Mouse (Mus musculus) liver, embryonic 14.5 days (tissue): ENCODE measurements around the gene Slco1a5. TPM values are rescaled to one million over a fixed set of nuclear protein-coding genes. Genes with fewer than 3 reads are reported as not detected.

Experiments
- ATAC-seq: fragments of 200-750 bp; cut with Nextera tagmentation; 2 replicates; pipeline ENCODE4 v1.8.0; 2017; ENCODE audit warnings: moderate number of reproducible peaks, mild to moderate bottlenecking, moderate library complexity; ENCODE audit not compliant: insufficient read depth
- DNase-seq, 3 experiments: peaks; one replicate each; pipeline ENCODE4 v3.0.0-alpha.2; 2012 to 2013; ENCODE audit warnings: low read depth in 3 of 3, low spot score in 3 of 3
- H3K27ac ChIP-seq: fragments of 300-500 bp; sonication (generic); 2 replicates; pipeline ENCODE4 v1.5.1; 2014; ENCODE audit warnings: moderate library complexity, mild to moderate bottlenecking, control low read depth, inconsistent platforms
- H3K27me3 ChIP-seq: fragments of 300-500 bp; sonication (generic); 2 replicates; pipeline ENCODE4 v1.6.1; 2014; ENCODE audit warnings: mild to moderate bottlenecking, low read length, moderate library complexity; ENCODE audit not compliant: control insufficient read depth, insufficient read depth
- H3K36me3 ChIP-seq: fragments of 300-500 bp; sonication (generic); replicated peaks from 2 replicates; pipeline ENCODE4 v1.6.1; 2014; ENCODE audit warnings: low read depth; ENCODE audit not compliant: control insufficient read depth, insufficient read depth
- H3K4me1 ChIP-seq, 2 experiments: fragments of 200-500 bp in 1 of 2; fragments of 300-500 bp in 1 of 2; sonication (generic) in 1 of 2; replicated peaks; 2 replicates each; pipeline ENCODE4 v1.6.1; 2012 to 2014; ENCODE audit warnings: antibody characterized with exemption in 1 of 2, inconsistent platforms in 1 of 2, low read length in 1 of 2; ENCODE audit not compliant: control insufficient read depth in 2 of 2, insufficient read depth in 2 of 2
- H3K4me2 ChIP-seq: fragments of 300-500 bp; sonication (generic); 2 replicates; pipeline ENCODE4 v1.6.1; 2014; ENCODE audit warnings: low read depth, mild to moderate bottlenecking, control low read depth, moderate library complexity
- H3K4me3 ChIP-seq, 2 experiments: fragments of 200-500 bp in 1 of 2; fragments of 300-500 bp in 1 of 2; sonication (generic) in 1 of 2; 2 replicates each; pipeline ENCODE4 v1.5.1; 2012 to 2014; ENCODE audit warnings: low read depth in 2 of 2, low read length in 2 of 2, mild to moderate bottlenecking in 2 of 2, control low read depth in 1 of 2, inconsistent platforms in 1 of 2, moderate library complexity in 1 of 2; ENCODE audit not compliant: insufficient read depth in 1 of 2
- H3K9ac ChIP-seq: fragments of 300-500 bp; sonication (generic); replicated peaks from 2 replicates; pipeline ENCODE4 v1.6.1; 2014; ENCODE audit warnings: mild to moderate bottlenecking, control low read depth, moderate library complexity
- H3K9me3 ChIP-seq: fragments of 300-500 bp; sonication (generic); 2 replicates; pipeline ENCODE4 v1.6.1; 2016; ENCODE audit warnings: low read length, mixed read lengths; ENCODE audit not compliant: control insufficient read depth
- CTCF ChIP-seq: IDR thresholded peaks from 2 replicates; pipeline ENCODE4 v1.5.1; 2016; ENCODE audit warnings: antibody characterized with exemption, low read depth, control low read depth
- EP300 ChIP-seq: IDR thresholded peaks from 2 replicates; pipeline ENCODE4 v1.6.1; 2016; ENCODE audit warnings: antibody characterized with exemption, low read depth
- WGBS: fragments of 180-500 bp; shearing (Covaris S2); extraction: QIAGEN DNeasy Blood & Tissue Kit; methylation state at CpG from one replicate; pipeline ENCODE4 v1.1.7; 2014; ENCODE audit not compliant: insufficient replicate concordance; 5-methylcytosine and 5-hydroxymethylcytosine counted together
- polyA plus RNA-seq, 2 experiments: library from polyadenylated mRNA; depleted of rRNA in 1 of 2; stranded (reverse) in 1 of 2; unstranded in 1 of 2; fragments of >200 nt; fragmentation: Nextera tagmentation in 1 of 2; extraction: Ambion mirVana in 1 of 2; gene quantifications; 2 replicates each; pipeline versions ENCODE4 v1.2.1 to v1.2.3; 2012 to 2014

The Slco1a5 gene
- polyA plus RNA-seq, 2 experiments, result not detected

DNA sequence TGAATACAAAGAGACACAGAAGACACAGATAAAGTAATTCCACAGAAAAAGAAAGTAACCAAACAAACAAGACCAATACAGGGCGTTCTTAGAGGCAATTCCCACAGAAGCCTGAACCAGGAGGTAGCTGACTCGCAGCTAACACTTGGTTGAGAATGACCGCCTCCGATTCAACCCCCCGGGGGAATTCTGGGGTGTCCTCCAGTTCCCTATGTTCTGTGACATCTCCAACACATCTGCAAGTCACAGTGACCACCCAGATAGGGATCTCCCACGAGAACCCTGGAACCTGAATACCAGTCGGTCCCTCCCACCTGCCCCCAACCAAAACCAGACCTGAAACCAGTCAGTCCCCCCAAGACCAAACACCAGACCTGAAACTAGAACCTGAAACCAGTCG, 128.5 kb downstream of the Slco1a5 start:
- Histone ChIP-seq H3K9me3 (no peaks in the 10 kb centered on the region), H3K9ac (no peak overlapping the region), H3K27ac (no peak overlapping the region), H3K4me2 (no peak overlapping the region), H3K36me3 (no peaks in the 10 kb centered on the region), H3K4me3 (no peak overlapping the region), H3K4me1 (no peaks in the 10 kb centered on the region), H3K27me3 (no peaks in the 10 kb centered on the region)
- DNase-seq, result no peak
- ATAC-seq, result no peak
- no peak for TF ChIP-seq CTCF
- TF ChIP-seq EP300, result no peak
- 56% methylated on average over 8 of the region's 8 CpGs for WGBS

DNA sequence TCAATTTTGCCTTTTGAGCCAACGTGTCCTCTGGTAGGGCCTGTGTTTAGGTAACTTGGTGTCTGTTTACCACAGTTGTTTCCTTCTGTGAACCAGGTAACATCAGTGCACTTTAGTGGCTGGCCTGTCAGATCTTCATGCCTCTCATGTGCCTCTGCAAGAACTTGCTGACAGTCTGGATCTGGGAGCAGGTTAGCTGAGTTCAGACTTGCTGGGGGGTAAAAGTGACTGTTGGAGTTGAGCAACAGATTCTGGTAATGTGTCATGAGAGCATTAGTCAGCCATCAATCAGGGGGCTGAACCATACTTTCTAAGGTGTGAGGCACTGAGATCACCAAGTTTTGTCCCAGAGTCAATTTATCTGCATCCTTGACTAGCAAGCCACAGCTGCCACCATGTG, 130.8 kb downstream of the Slco1a5 start:
- Histone ChIP-seq H3K4me3 (no peak overlapping the region), H3K9me3 (no peaks in the 10 kb centered on the region), H3K36me3 (no peaks in the 10 kb centered on the region), H3K9ac (no peak overlapping the region), H3K27me3 (no peaks in the 10 kb centered on the region), H3K4me2 (no peak overlapping the region), H3K27ac (no peak overlapping the region), H3K4me1 (no peaks in the 10 kb centered on the region)
- TF ChIP-seq CTCF, result no peak
- TF ChIP-seq EP300, result no peak
- ATAC-seq (no peak), DNase-seq (no peak)
- 28% methylated on average over 1 of the region's 1 CpGs for WGBS

DNA sequence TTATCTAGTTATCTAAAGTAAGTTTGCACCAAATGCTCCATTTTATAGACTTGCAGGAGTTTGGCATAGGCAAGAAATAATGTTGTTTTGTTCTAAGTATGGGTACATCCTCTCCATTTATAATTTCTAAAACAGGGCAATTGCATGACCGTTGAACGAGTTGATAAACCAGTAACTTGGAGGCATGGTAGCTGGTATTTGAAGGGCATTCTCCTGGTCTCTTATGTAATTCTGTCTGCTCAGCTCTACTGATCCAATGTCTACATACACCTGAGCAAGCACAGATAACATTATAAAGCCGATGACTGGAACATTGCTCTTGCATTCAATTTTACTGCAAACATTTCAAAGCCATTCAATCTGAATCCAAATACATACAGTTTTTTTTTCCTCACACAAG, 135.4 kb downstream of the Slco1a5 start:
- TF ChIP-seq EP300 (no peak), CTCF (no peak)
- no peaks in the 10 kb centered on the region for H3K36me3 ChIP-seq
- H3K4me2 ChIP-seq, result no peak overlapping the region
- no peak overlapping the region for H3K4me3 ChIP-seq
- H3K9ac ChIP-seq, result no peak overlapping the region
- 77% methylated on average over 3 of the region's 3 CpGs for WGBS
- no peak overlapping the region for H3K27ac ChIP-seq
- no peaks in the 10 kb centered on the region for H3K4me1 ChIP-seq
- H3K9me3 ChIP-seq, result no peaks in the 10 kb centered on the region
- ATAC-seq (no peak), DNase-seq (no peak)
- H3K27me3 ChIP-seq, result no peaks in the 10 kb centered on the region

DNA sequence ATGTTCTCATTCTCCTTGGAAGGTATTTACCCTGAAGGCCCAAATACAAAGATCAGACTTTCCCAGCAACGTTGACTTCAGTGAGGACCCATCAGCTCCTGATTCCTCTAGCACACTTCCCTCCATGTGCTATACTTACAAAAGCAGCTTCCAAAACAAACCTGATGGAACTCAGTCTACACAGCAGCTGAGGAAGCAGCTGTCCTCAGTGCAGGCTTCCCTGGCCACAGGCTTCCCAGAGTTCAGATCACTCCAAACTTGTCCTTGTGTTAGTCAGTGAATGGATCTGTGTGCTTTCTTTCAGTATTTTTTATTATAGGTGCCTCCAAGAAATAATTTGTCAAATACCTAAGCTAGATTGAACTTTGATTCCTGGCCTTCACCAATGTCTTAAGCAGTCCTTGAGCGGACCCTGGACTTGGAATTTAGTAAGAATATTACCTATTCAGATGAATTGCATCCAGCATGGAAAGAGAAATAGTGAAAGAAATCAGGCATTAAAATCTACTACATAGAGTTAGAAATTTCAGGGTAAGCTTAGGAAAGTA, 136.8 kb downstream of the Slco1a5 start:
- no peaks in the 10 kb centered on the region for H3K27me3 ChIP-seq
- H3K4me3 ChIP-seq, result no peak overlapping the region
- no peak overlapping the region for H3K4me2 ChIP-seq
- ATAC-seq (no peak), DNase-seq (no peak)
- 42% methylated on average over 2 of the region's 2 CpGs for WGBS
- no peaks in the 10 kb centered on the region for H3K36me3 ChIP-seq
- TF ChIP-seq CTCF (no peak), EP300 (no peak)
- H3K9ac ChIP-seq, result no peak overlapping the region
- no peak overlapping the region for H3K27ac ChIP-seq
- no peaks in the 10 kb centered on the region for H3K9me3 ChIP-seq
- no peaks in the 10 kb centered on the region for H3K4me1 ChIP-seq

Other genes with a start within 250 kb of the Slco1a5 start
- not detected in 2 replicates for gene Slco1a6, start 114.5 kb downstream of the Slco1a5 start, polyA plus RNA-seq (2012; rRNA removed)
- gene Slco1a6, start 114.5 kb downstream of the Slco1a5 start, polyA plus RNA-seq (2014; fragmentation: Nextera tagmentation; extraction: Ambion mirVana), result not detected in 2 replicates
- gene Iapp, start 24.6 kb downstream of the Slco1a5 start, polyA plus RNA-seq (2012; rRNA removed), result 0.08 and 0.16 TPM in 2 replicates
- not detected in 2 replicates for gene Iapp, start 24.6 kb downstream of the Slco1a5 start, polyA plus RNA-seq (2014; fragmentation: Nextera tagmentation; extraction: Ambion mirVana)
- 1.5 and 2.5 TPM in 2 replicates for gene Pyroxd1, start 22.7 kb upstream of the Slco1a5 start, polyA plus RNA-seq (2012; rRNA removed)
- gene Pyroxd1, start 22.7 kb upstream of the Slco1a5 start, polyA plus RNA-seq (2014; fragmentation: Nextera tagmentation; extraction: Ambion mirVana), result 6.1 and 6.4 TPM in 2 replicates
- 7.1 and 10.1 TPM in 2 replicates for gene Recql, start 64.1 kb upstream of the Slco1a5 start, polyA plus RNA-seq (2012; rRNA removed)
- 14.2 and 17.0 TPM in 2 replicates for gene Recql, start 64.1 kb upstream of the Slco1a5 start, polyA plus RNA-seq (2014; fragmentation: Nextera tagmentation; extraction: Ambion mirVana)
- gene Golt1b, start 64.2 kb upstream of the Slco1a5 start, polyA plus RNA-seq (2012; rRNA removed), result 7.0 and 7.9 TPM in 2 replicates
- 39.4 and 40.1 TPM in 2 replicates for gene Golt1b, start 64.2 kb upstream of the Slco1a5 start, polyA plus RNA-seq (2014; fragmentation: Nextera tagmentation; extraction: Ambion mirVana)
- 0.41 and 0.65 TPM in 2 replicates for gene Spx, start 90.5 kb upstream of the Slco1a5 start, polyA plus RNA-seq (2012; rRNA removed)
- gene Spx, start 90.5 kb upstream of the Slco1a5 start, polyA plus RNA-seq (2014; fragmentation: Nextera tagmentation; extraction: Ambion mirVana), result 0.20 and 0.29 TPM in 2 replicates
- 20.9 and 22.4 TPM in 2 replicates for gene Gys2, start 150.1 kb upstream of the Slco1a5 start, polyA plus RNA-seq (2012; rRNA removed)
- gene Gys2, start 150.1 kb upstream of the Slco1a5 start, polyA plus RNA-seq (2014; fragmentation: Nextera tagmentation; extraction: Ambion mirVana), result 38.8 and 43.6 TPM in 2 replicates
- 13.7 and 16.0 TPM in 2 replicates for gene Ldhb, start 185.0 kb upstream of the Slco1a5 start, polyA plus RNA-seq (2012; rRNA removed)
- 20.8 and 22.3 TPM in 2 replicates for gene Ldhb, start 185.0 kb upstream of the Slco1a5 start, polyA plus RNA-seq (2014; fragmentation: Nextera tagmentation; extraction: Ambion mirVana)
- gene Kcnj8, start 248.6 kb upstream of the Slco1a5 start, polyA plus RNA-seq (2012; rRNA removed), result 0.87 and 0.89 TPM in 2 replicates
- gene Kcnj8, start 248.6 kb upstream of the Slco1a5 start, polyA plus RNA-seq (2014; fragmentation: Nextera tagmentation; extraction: Ambion mirVana), result 1.6 TPM in 2 replicates